ENCODE assay signal across 8 mouse cellular contexts in the genomic region with DNA sequence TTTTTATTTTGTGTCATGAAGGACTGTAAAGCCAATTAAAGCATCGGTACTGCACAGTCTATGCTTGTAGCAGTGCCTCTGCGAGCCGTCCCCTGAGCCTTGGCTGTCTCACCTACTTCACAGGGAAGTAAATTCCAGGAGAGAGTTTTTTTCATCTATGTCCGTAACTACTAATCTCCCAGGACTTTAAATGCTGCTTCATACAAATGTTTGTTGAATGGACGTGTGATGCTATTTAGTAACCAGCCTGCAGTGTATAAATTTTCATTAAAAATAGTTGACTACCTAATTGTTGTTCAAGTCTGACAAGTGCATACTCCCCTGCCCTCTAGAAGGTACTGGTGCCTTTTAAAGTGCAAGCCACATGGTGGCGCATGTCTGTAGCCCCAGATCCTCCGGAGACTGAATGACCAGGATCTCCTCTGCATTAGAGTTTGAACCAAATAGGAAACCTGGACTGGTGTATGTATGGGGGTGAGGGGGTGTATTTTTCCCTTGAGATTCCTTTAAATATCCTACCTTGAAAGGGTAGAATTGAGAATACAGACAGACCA. TPM values are rescaled to one million over a fixed set of nuclear protein-coding genes. Genes with fewer than 3 reads are reported as not detected.
DNase-seq lines count a peak whose midpoint lies in the region; ATAC-seq lines count a peak whose summit lies in the region.

No protein-coding gene starts in this region.

- no peak overlapping the region for H3K4me3 ChIP-seq in heart, embryonic 15.5 days
- no peak overlapping the region for H3K4me3 ChIP-seq in liver, embryonic 13.5 days (replicated peaks)

- H3K27me3 ChIP-seq in heart, embryonic 15.5 days, result no peaks in the 10 kb centered on the region
- no peaks in the 10 kb centered on the region for H3K27me3 ChIP-seq in liver, embryonic 13.5 days

- peak; percentile 72 for DNase-seq in embryo, embryonic 10 days (ENCODE audit: low spot score)
- no peak for DNase-seq in embryo, embryonic 9.5 days (ENCODE audit: extremely low spot score)
- DNase-seq in right cerebral cortex, postnatal 4 days, result peak; percentile 25
- no peak for DNase-seq in right cerebral cortex, postnatal 25 days
- DNase-seq in liver, embryonic 13.5 days, result no peak
- DNase-seq in thymus, postnatal 14 days, result peak; percentile 47
- DNase-seq in urinary bladder, postnatal 4 days (ENCODE audit: low spot score in 2 of 2), result no peak

- no peaks in the 10 kb centered on the region for H3K9me3 ChIP-seq in heart, embryonic 15.5 days (replicated peaks)
- no peaks in the 10 kb centered on the region for H3K9me3 ChIP-seq in liver, embryonic 13.5 days (replicated peaks)

- H3K36me3 ChIP-seq in heart, embryonic 15.5 days, result no peaks in the 10 kb centered on the region
- no peaks in the 10 kb centered on the region for H3K36me3 ChIP-seq in liver, embryonic 13.5 days

- H3K27ac ChIP-seq in heart, embryonic 15.5 days, result no peak overlapping the region
- no peak overlapping the region for H3K27ac ChIP-seq in liver, embryonic 13.5 days

- peak overlapping the region; percentile 16 for H3K4me2 ChIP-seq in heart, embryonic 15.5 days
- H3K4me2 ChIP-seq in liver, embryonic 13.5 days, result no peak overlapping the region

- H3K4me1 ChIP-seq in heart, embryonic 15.5 days (replicated peaks), result peaks cover 3% of the 10 kb centered on the region; the same call in 1 of the 2 replicates
- peaks cover 12% of the 10 kb centered on the region for H3K4me1 ChIP-seq in liver, embryonic 13.5 days (replicated peaks)

- no peak for ATAC-seq in heart, embryonic 15.5 days (replicated peaks; ENCODE audit: insufficient number of reproducible peaks, insufficient read depth, low FRiP score, low read depth)
- ATAC-seq in liver, embryonic 13.5 days (ENCODE audit: low read depth), result peak; percentile 32; the same call in 1 of the 2 replicates

- WGBS in heart, embryonic 15.5 days, result 14% methylated on average over 7 of the region's 7 CpGs
- 19% methylated on average over 7 of the region's 7 CpGs for WGBS in liver, embryonic 13.5 days (ENCODE audit: insufficient replicate concordance)

- no peak overlapping the region for H3K9ac ChIP-seq in heart, embryonic 15.5 days
- H3K9ac ChIP-seq in liver, embryonic 13.5 days, result no peak overlapping the region

RNA-seq across cellular contexts. Expression of a gene that starts 13.4 kb away (rescaled TPM):
- 33.0 and 33.4 TPM in 2 replicates for polyA plus RNA-seq in heart, embryonic 15.5 days (2015; fragmentation: Nextera tagmentation; extraction: Ambion mirVana)
- polyA plus RNA-seq in liver, embryonic 13.5 days (2015; fragmentation: Nextera tagmentation; extraction: Ambion mirVana), result 21.4 and 25.4 TPM in 2 replicates

RNA-seq across cellular contexts. Expression of a gene that starts 35.6 kb away (rescaled TPM):
- polyA plus RNA-seq in heart, embryonic 15.5 days (2015; fragmentation: Nextera tagmentation; extraction: Ambion mirVana), result 55.5 and 59.6 TPM in 2 replicates
- 51.9 and 60.9 TPM in 2 replicates for polyA plus RNA-seq in liver, embryonic 13.5 days (2015; fragmentation: Nextera tagmentation; extraction: Ambion mirVana)

Comparison
In these comparisons a context has a peak if more than half of its experiments do, and no peak if none do; other contexts are left out.
1. DNase-seq: peak in embryo, embryonic 10 days (single experiment), right cerebral cortex, postnatal 4 days (single experiment) and thymus, postnatal 14 days (single experiment); none in embryo, embryonic 9.5 days (single experiment), right cerebral cortex, postnatal 25 days (single experiment), liver, embryonic 13.5 days (single experiment) and urinary bladder, postnatal 4 days (0 of 2).